ENCODE assay signal across 9 mouse cellular contexts in the genomic region with DNA sequence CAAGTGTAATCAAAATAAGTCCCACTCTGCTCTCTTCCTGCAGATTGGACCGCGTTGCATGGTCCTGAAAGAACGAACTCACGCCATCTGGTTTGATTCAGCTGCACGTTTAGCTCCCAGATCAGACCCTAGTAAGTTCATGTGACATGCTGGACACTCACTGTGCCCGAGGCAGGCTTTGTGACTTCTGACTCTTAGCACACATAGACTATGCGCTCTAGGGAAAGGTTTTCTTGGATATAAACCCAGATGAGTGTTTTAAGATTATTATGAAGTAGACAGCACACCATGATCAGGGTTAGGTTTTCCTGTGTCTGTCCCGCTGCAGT. TPM values are rescaled to one million over a fixed set of nuclear protein-coding genes. Genes with fewer than 3 reads are reported as not detected.
DNase-seq lines count a peak whose midpoint lies in the region; ATAC-seq and TF ChIP-seq lines count a peak whose summit lies in the region.
"Had no signal": no experiment of that assay in that cellular context is flagged by ENCODE, and none has a peak within 500 bp of the region (broad histone marks: within the 10 kb centered on the region; RNA-seq: fewer than 3 reads in every experiment).

No protein-coding gene starts in this region.

- TF ChIP-seq CTCF in Patski (IDR thresholded peaks at IDR 0.05) = no peak

- POLR2A ChIA-PET in Patski (lab: Charles Lee) = interaction anchor here (1.2 to 2.7 kb wide), 3 partner anchors 12 to 75 kb away, joined by 3 to 7 read pairs (median 6); no protein-coding TSS in a partner anchor

- no peak overlapping the region for H3K9ac ChIP-seq in hindbrain, embryonic 11.5 days (ENCODE audit: low read depth, low read length)
- H3K9ac ChIP-seq in embryonic facial prominence, embryonic 14.5 days (ENCODE audit: low read depth, low read length) = peak overlapping the region; percentile 40; the same call in 1 of the 2 replicates
- H3K9ac ChIP-seq in limb, embryonic 15.5 days = no peak overlapping the region
- H3K9ac ChIP-seq in forebrain, embryonic 14.5 days (ENCODE audit: low read length) = no peak overlapping the region
- H3K9ac ChIP-seq: liver, embryonic 14.5 days had no signal

- in situ Hi-C loops in Patski (cut with MboI; ENCODE audit: low pct_unique_long_range_greater_than_20kb) = loop anchor here (5.0 kb wide), 1 partner anchor 74 kb away; a partner anchor contains a TSS

- DNase-seq in hindbrain, embryonic 10.5 days (ENCODE audit: low spot score) = no peak
- no peak for DNase-seq in hindbrain, embryonic 11.5 days (ENCODE audit: low spot score)
- no peak for DNase-seq in Patski (ENCODE audit: low read depth, low spot score)
- DNase-seq in embryonic facial prominence, embryonic 14.5 days (ENCODE audit: low spot score) = no peak
- no peak for DNase-seq in adrenal gland, adult 18-20 months (ENCODE audit: low spot score in 2 of 2)
- DNase-seq in forebrain, embryonic 14.5 days (ENCODE audit: low spot score) = no peak
- DNase-seq in spleen, postnatal 36 days (ENCODE audit: low spot score in 2 of 2) = no peak

- peaks cover 6% of the 10 kb centered on the region; the same call in 1 of the 2 replicates for H3K9me3 ChIP-seq in hindbrain, embryonic 10.5 days
- H3K9me3 ChIP-seq in hindbrain, embryonic 11.5 days (ENCODE audit: control insufficient read depth, low read length) = no peaks in the 10 kb centered on the region
- H3K9me3 ChIP-seq in embryonic facial prominence, embryonic 14.5 days (ENCODE audit: control insufficient read depth, low read length) = no peaks in the 10 kb centered on the region
- no peaks in the 10 kb centered on the region for H3K9me3 ChIP-seq in limb, embryonic 15.5 days
- H3K9me3 ChIP-seq in forebrain, embryonic 14.5 days (replicated peaks; ENCODE audit: control insufficient read depth, low read length) = 0 out of 2 replicates have a peak, but pooled peaks cover 2% of the 10 kb centered on the region

- H3K4me1 ChIP-seq in hindbrain, embryonic 10.5 days (replicated peaks) = peaks cover 22% of the 10 kb centered on the region
- H3K4me1 ChIP-seq in hindbrain, embryonic 11.5 days (replicated peaks; ENCODE audit: control insufficient read depth, insufficient read depth, low read length) = no peaks in the 10 kb centered on the region
- H3K4me1 ChIP-seq in embryonic facial prominence, embryonic 14.5 days (ENCODE audit: control insufficient read depth, insufficient read depth, low read length) = peaks cover 27% of the 10 kb centered on the region
- peaks cover 28% of the 10 kb centered on the region for H3K4me1 ChIP-seq in limb, embryonic 15.5 days
- no peaks in the 10 kb centered on the region for H3K4me1 ChIP-seq in forebrain, embryonic 14.5 days (ENCODE audit: control insufficient read depth, insufficient read depth, low read length)

- ATAC-seq in hindbrain, embryonic 11.5 days (ENCODE audit: low FRiP score) = no peak
- ATAC-seq in Patski = peak; percentile 60
- peak; percentile 48; the same call in 1 of the 2 replicates for ATAC-seq in embryonic facial prominence, embryonic 14.5 days (ENCODE audit: low read depth)
- ATAC-seq in limb, embryonic 15.5 days (ENCODE audit: insufficient number of reproducible peaks, low FRiP score, low TSS enrichment, low read depth) = no peak
- ATAC-seq in forebrain, embryonic 14.5 days = no peak

- H3K4me3 ChIP-seq in hindbrain, embryonic 10.5 days = no peak overlapping the region
- no peak overlapping the region for H3K4me3 ChIP-seq in hindbrain, embryonic 11.5 days (ENCODE audit: low read depth, low read length)
- peak overlapping the region; percentile 12 for H3K4me3 ChIP-seq in embryonic facial prominence, embryonic 14.5 days (ENCODE audit: low read depth, low read length)
- H3K4me3 ChIP-seq in limb, embryonic 15.5 days = peak overlapping the region; percentile 27
- H3K4me3 ChIP-seq in forebrain, embryonic 14.5 days (ENCODE audit: low read depth, low read length) = no peak overlapping the region

- peak overlapping the region; percentile 60 for H3K27ac ChIP-seq in hindbrain, embryonic 10.5 days
- no peak overlapping the region for H3K27ac ChIP-seq in hindbrain, embryonic 11.5 days (ENCODE audit: low read depth, low read length)
- peak overlapping the region; percentile 73 for H3K27ac ChIP-seq in embryonic facial prominence, embryonic 14.5 days (replicated peaks; ENCODE audit: low read depth, low read length)
- H3K27ac ChIP-seq in limb, embryonic 15.5 days = peak overlapping the region; percentile 72
- no peak overlapping the region for H3K27ac ChIP-seq in forebrain, embryonic 14.5 days (ENCODE audit: low read depth, low read length)
- H3K27ac ChIP-seq: liver, embryonic 14.5 days had no signal

- 75% methylated on average over 8 of the region's 8 CpGs for WGBS in hindbrain, embryonic 10.5 days
- WGBS in hindbrain, embryonic 11.5 days = 75% methylated on average over 8 of the region's 8 CpGs
- 20% methylated on average over 8 of the region's 8 CpGs for WGBS in embryonic facial prominence, embryonic 14.5 days
- 24% methylated on average over 8 of the region's 8 CpGs for WGBS in limb, embryonic 15.5 days
- WGBS in forebrain, embryonic 14.5 days = 87% methylated on average over 8 of the region's 8 CpGs

- no peaks in the 10 kb centered on the region for H3K27me3 ChIP-seq in hindbrain, embryonic 10.5 days (ENCODE audit: insufficient read depth, poor library complexity, severe bottlenecking)
- H3K27me3 ChIP-seq in hindbrain, embryonic 11.5 days (ENCODE audit: control insufficient read depth, insufficient read depth, low read length) = no peaks in the 10 kb centered on the region
- H3K27me3 ChIP-seq in Patski = no peaks in the 10 kb centered on the region
- H3K27me3 ChIP-seq in embryonic facial prominence, embryonic 14.5 days (replicated peaks; ENCODE audit: control insufficient read depth, insufficient read depth, low read length) = no peaks in the 10 kb centered on the region
- H3K27me3 ChIP-seq in limb, embryonic 15.5 days = no peaks in the 10 kb centered on the region
- H3K27me3 ChIP-seq in forebrain, embryonic 14.5 days (replicated peaks; ENCODE audit: control insufficient read depth, insufficient read depth, low read length) = no peaks in the 10 kb centered on the region

- H3K36me3 ChIP-seq in hindbrain, embryonic 10.5 days = no peaks in the 10 kb centered on the region
- H3K36me3 ChIP-seq in hindbrain, embryonic 11.5 days (ENCODE audit: control insufficient read depth, insufficient read depth, low read length) = no peaks in the 10 kb centered on the region
- H3K36me3 ChIP-seq in embryonic facial prominence, embryonic 14.5 days (ENCODE audit: control insufficient read depth, insufficient read depth, low read length) = no peaks in the 10 kb centered on the region
- no peaks in the 10 kb centered on the region for H3K36me3 ChIP-seq in limb, embryonic 15.5 days
- H3K36me3 ChIP-seq in forebrain, embryonic 14.5 days (ENCODE audit: control insufficient read depth, insufficient read depth, low read length) = no peaks in the 10 kb centered on the region

- CTCF ChIA-PET in Patski (lab: Charles Lee) = interaction anchor here (0.9 to 2.0 kb wide), 5 partner anchors 10 to 142 kb away, joined by 3 to 9 read pairs (median 3); no protein-coding TSS in a partner anchor

- no peak overlapping the region for H3K4me2 ChIP-seq in hindbrain, embryonic 11.5 days (replicated peaks; ENCODE audit: low read depth, low read length)
- peak overlapping the region; percentile 50 for H3K4me2 ChIP-seq in embryonic facial prominence, embryonic 14.5 days (ENCODE audit: low read depth, low read length)
- H3K4me2 ChIP-seq in limb, embryonic 15.5 days = peak overlapping the region; percentile 43
- no peak overlapping the region for H3K4me2 ChIP-seq in forebrain, embryonic 14.5 days (ENCODE audit: low read length)

RNA-seq across cellular contexts. Expression of a gene that starts 8.2 kb away (rescaled TPM):
- polyA plus RNA-seq in hindbrain, embryonic 10.5 days (2016; fragmentation: Nextera tagmentation; extraction: Ambion mirVana) = 0.12 TPM in 1 of 2 replicates, not detected in the other
- polyA plus RNA-seq in hindbrain, embryonic 11.5 days (2014; fragmentation: Nextera tagmentation; extraction: Ambion mirVana) = not detected in 2 replicates
- polyA plus RNA-seq in Patski (2021) = not detected
- polyA plus RNA-seq in embryonic facial prominence, embryonic 14.5 days (2014; fragmentation: Nextera tagmentation; extraction: Ambion mirVana) = 0.28 TPM in 1 of 2 replicates, not detected in the other
- not detected in 2 replicates for polyA plus RNA-seq in limb, embryonic 15.5 days (2015; fragmentation: Nextera tagmentation; extraction: Ambion mirVana)
- not detected for total RNA-seq in adrenal gland, adult 18-20 months (2021)
- polyA plus RNA-seq in forebrain, embryonic 14.5 days (2014; fragmentation: Nextera tagmentation; extraction: Ambion mirVana) = not detected in 2 replicates

Comparison
In these comparisons a context has a peak if more than half of its experiments do, and no peak if none do; other contexts are left out.
1. H3K27ac ChIP-seq: peak in hindbrain, embryonic 10.5 days (single experiment), embryonic facial prominence, embryonic 14.5 days (single experiment) and limb, embryonic 15.5 days (single experiment); none in hindbrain, embryonic 11.5 days (single experiment) and forebrain, embryonic 14.5 days (single experiment).
2. H3K4me3 ChIP-seq: peak in embryonic facial prominence, embryonic 14.5 days (single experiment) and limb, embryonic 15.5 days (single experiment); none in hindbrain, embryonic 10.5 days (single experiment), hindbrain, embryonic 11.5 days (single experiment) and forebrain, embryonic 14.5 days (single experiment).
3. ATAC-seq: peak in Patski (single experiment) and embryonic facial prominence, embryonic 14.5 days (single experiment); none in hindbrain, embryonic 11.5 days (single experiment), limb, embryonic 15.5 days (single experiment) and forebrain, embryonic 14.5 days (single experiment).
4. H3K4me2 ChIP-seq: peak in embryonic facial prominence, embryonic 14.5 days (single experiment) and limb, embryonic 15.5 days (single experiment); none in hindbrain, embryonic 11.5 days (single experiment) and forebrain, embryonic 14.5 days (single experiment).